Mouse (Mus musculus) c-Kit-positive CD71-positive TER-119-positive erythroid progenitor cells, embryonic 14.5 days (primary cell): ENCODE results near the gene Mcu.

ENCODE experiments used
- DNase-seq: peaks from one replicate; pipeline ENCODE4 v3.0.0-alpha.2; 2013; ENCODE audit warnings: low spot score

The Mcu gene

DNA sequence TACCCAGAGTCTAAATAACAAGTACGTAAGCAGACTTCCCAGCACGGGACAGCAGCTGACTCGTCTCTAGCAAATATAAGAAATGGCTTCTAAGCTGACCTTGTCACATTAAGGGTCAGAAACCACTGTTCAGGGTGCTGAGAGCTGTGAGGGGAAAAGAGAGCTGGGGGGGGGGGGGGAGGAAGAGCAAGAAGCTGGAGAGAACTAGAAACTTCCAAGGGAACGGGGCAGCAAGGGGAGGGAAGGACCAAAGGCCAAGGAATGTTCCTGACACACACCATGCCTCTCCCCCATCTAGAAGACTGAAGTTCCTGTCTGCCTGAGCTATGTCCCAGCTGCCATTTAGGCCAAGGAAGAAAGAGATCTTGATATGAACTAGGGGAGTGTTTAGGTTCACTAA lies 190.1 kb downstream of the Mcu start:
- DNase-seq: no peak

DNA sequence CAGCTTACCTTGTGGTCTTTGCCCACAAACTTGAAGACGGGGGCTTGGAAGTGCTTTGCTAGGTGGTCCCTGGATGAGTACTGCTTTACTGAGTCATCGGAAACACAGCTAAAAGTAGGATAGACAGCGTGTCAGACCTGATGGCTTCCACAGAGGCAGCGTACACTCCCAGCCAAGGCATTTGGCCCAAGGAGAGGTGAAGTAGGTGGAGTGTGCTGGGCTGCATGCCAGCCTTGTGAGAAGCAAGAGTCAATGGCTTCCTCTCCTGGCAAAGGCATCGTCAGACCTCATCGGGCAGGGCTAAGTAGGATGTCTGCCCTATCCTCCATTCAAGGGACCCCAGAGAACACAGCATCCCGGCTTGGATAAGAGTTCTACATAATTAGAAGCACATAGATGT lies 191.1 kb downstream of the Mcu start:
- no peak for DNase-seq

GRCm38 (mm10) chr10:59424453-59424852 lies 192.0 kb downstream of the Mcu start:
- no peak for DNase-seq

DNA sequence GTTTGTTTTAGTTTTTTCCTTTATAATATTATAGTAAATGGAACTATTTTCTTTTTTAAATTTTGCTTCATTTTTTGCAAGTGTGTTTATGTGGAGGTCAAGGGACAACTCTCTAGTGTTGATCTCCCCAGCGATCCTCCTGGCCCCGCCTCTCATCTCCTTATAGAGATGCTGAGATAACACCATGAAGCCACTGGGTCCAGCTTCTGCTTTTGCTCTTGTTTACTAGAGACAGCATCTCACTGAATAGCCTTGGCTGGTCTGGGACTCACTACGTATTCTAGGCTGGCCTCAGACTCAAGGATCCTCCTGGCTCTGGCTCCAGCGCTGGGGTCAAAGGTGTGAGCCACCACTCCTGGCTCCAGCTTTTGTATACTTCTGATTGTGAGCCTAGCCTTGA lies 197.0 kb downstream of the Mcu start:
- DNase-seq: no peak

DNA sequence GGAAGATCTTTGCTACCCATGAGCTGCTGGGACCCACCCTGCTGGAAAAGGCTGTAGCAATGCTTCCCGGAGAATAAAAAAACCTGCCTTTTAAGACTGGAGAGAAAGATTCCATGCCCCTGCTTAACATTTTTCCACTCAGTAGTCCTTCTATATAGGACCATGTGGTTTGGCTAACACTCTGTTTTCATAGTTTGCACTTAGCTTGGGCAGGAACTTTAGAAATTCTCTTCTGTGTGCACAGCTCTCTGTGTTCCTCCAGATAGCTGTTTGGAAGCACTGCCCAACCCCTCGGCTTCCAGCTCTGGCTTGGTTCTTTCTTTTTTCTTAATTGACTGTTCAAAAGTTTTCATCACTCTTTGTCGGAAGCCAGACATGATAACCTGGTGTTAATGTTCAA lies 199.9 kb downstream of the Mcu start:
- DNase-seq: no peak

- DNase-seq: no peak
Observed at GRCm38 (mm10) chr10:59413711-59414110, 202.8 kb downstream of the Mcu start.

DNA sequence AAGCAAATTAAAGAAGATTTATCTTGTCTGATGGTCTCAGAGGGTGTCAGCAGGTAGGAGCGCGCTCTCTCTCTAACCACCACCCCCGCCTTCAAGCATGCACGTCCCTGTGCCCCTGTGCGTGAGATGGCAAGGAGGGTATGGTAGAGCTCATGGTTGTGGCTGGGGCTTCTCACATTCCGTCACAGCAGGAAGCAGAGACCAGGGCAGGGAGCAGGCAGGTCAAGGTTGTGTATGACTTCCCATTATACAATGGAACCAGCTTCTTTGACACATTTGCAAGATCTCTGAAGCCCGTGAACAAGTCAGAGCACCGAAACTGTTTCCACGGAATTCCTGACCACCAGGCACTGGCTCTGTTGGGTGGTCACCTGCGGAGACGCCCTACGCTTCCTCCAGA lies 206.2 kb downstream of the Mcu start:
- DNase-seq: no peak

GRCm38 (mm10) chr10:59408499-59408898 lies 208.0 kb downstream of the Mcu start:
- no peak for DNase-seq

DNA sequence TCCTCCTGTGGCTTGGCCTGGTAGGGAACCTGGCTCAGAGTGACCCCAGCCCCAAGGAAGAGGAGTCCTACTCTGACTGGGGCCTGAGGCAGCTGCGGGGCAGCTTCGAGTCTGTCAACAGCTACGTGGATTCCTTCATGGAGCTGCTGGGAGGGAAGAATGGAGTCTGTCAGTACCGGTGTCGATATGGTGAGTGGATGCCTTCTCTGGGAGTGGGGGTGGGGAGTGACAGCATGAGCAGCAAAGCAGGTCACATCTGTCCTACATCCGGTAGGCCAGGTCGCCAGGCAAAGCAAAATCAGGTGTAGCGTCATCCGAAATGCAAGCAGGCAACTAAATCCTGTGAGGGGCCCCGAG lies 212.7 kb downstream of the Mcu start:
- no peak for DNase-seq

GRCm38 (mm10) chr10:59402899-59403792 lies 213.3 kb downstream of the Mcu start, which contains the start of gene Pla2g12b:
Gene Pla2g12b (plus strand): TSS chr10:59403660.
- no peak for DNase-seq
